Mouse (Mus musculus) heart, postnatal 14 days (tissue): ENCODE data around the gene Pno1. TPM values are rescaled to one million over a fixed set of nuclear protein-coding genes. Genes with fewer than 3 reads are reported as not detected.
A peak's percentile ranks its signal among the peaks of the same experiment; 100 is the strongest.

Source experiments
- DNase-seq, 2 experiments: peaks; one replicate each; pipeline ENCODE4 v3.0.0; 2021 to 2022
- intact Hi-C: fragments of 180-260 bp; cut with DNase I; formaldehyde crosslinking; loops from one replicate; pipeline ENCODE4 v1.15.1; 2025
- total RNA-seq, 2 experiments: library from RNA; stranded (reverse); gene quantifications; 2 replicates each; pipeline ENCODE4 v1.2.3; 2021

Gene Pno1
- total RNA-seq, 2 experiments from 2014 or later: 24.2 to 28.3 TPM

- DNase-seq: no peak
- intact Hi-C loops: no loop called here
Observed at GRCm38 (mm10) chr11:17183165-17183564, 28.2 kb downstream of the Pno1 start.

GRCm38 (mm10) chr11:17181807-17182206 is 29.6 kb downstream of the Pno1 start, which contains the start of gene Wdr92:
Wdr92 (plus strand) TSS chr11:17182107.
- intact Hi-C loops: no loop called here
- DNase-seq: no peak

GRCm38 (mm10) chr11:17180753-17181152 is 30.6 kb downstream of the Pno1 start:
- intact Hi-C loops: no loop called here
- no peak for DNase-seq

GRCm38 (mm10) chr11:17176638-17177037 is 34.7 kb downstream of the Pno1 start:
- DNase-seq: no peak

GRCm38 (mm10) chr11:17172300-17172699 is 39.1 kb downstream of the Pno1 start:
- no peak for DNase-seq
- intact Hi-C loops: no loop called here

More at GRCm38 (mm10) chr11:17176638-17177037, 34.7 kb downstream of the Pno1 start:
- intact Hi-C loops: no loop called here

- intact Hi-C loops: no loop called here
- no peak for DNase-seq
Observed at GRCm38 (mm10) chr11:17170938-17171729, 40.2 kb downstream of the Pno1 start.

GRCm38 (mm10) chr11:17169262-17169661 is 42.1 kb downstream of the Pno1 start:
- DNase-seq: no peak
- intact Hi-C loops: no loop called here

GRCm38 (mm10) chr11:17166627-17167026 is 44.7 kb downstream of the Pno1 start:
- DNase-seq: no peak
- intact Hi-C loops: no loop called here

- DNase-seq: no peak
- intact Hi-C loops: loop anchor here (5.0 kb wide), 1 partner anchor 212 kb away; the partner anchor contains the start of gene Fbxo48
Observed at GRCm38 (mm10) chr11:17163956-17164355, 47.4 kb downstream of the Pno1 start.

- intact Hi-C loops: loop anchor here (2.0 to 5.0 kb wide), 2 partner anchors 53 to 208 kb away; partner anchors contain the start of gene Fbxo48
- DNase-seq: peak; percentile 33 to 60
Observed at GRCm38 (mm10) chr11:17160242-17160641, 51.1 kb downstream of the Pno1 start.

- peak; percentile 41 to 50 for DNase-seq
- intact Hi-C loops: loop anchor here (2.0 to 5.0 kb wide), 3 partner anchors 53 to 207 kb away; partner anchors contain the start of genes C1d and Fbxo48
Observed at GRCm38 (mm10) chr11:17159738-17160241, 51.6 kb downstream of the Pno1 start.

- peak; percentile 98 to 99 for DNase-seq
- intact Hi-C loops: loop anchor here (5.0 kb wide), 1 partner anchor 98 kb away; the partner anchor contains the start of gene C1d
Observed at GRCm38 (mm10) chr11:17158858-17159737, 52.3 kb downstream of the Pno1 start, which contains the start of gene Ppp3r1. Ppp3r1 (plus strand) TSS chr11:17159263.

Other genes starting within 250 kb of the Pno1 start
- 1 to 10 TPM; 6.8 to 7.8 TPM for gene Cnrip1, start 160.0 kb downstream of the Pno1 start, total RNA-seq
- 1 to 10 TPM; 3.0 to 4.1 TPM for gene Plek, start 159.2 kb downstream of the Pno1 start, total RNA-seq
- 10 to 100 TPM; 66.5 to 69.7 TPM for gene Ppp3r1, start 52.3 kb downstream of the Pno1 start, total RNA-seq
- 1 to 10 TPM; 7.6 to 10.0 TPM for gene Wdr92, start 29.5 kb downstream of the Pno1 start, total RNA-seq
- 10 to 100 TPM; 34.6 to 34.7 TPM for gene C1d, start 46.0 kb upstream of the Pno1 start, total RNA-seq